Mouse (Mus musculus) natural killer cell, adult 2 months (primary cell): ENCODE measurements around the gene Cdkl5.
A peak's percentile ranks its signal among the peaks of the same experiment; 100 is the strongest.

Source experiments
- DNase-seq, 2 experiments: peaks; one replicate each; pipeline ENCODE4 v3.0.0; 2022; ENCODE audit warnings: low spot score in 2 of 2

Cdkl5 gene

DNA sequence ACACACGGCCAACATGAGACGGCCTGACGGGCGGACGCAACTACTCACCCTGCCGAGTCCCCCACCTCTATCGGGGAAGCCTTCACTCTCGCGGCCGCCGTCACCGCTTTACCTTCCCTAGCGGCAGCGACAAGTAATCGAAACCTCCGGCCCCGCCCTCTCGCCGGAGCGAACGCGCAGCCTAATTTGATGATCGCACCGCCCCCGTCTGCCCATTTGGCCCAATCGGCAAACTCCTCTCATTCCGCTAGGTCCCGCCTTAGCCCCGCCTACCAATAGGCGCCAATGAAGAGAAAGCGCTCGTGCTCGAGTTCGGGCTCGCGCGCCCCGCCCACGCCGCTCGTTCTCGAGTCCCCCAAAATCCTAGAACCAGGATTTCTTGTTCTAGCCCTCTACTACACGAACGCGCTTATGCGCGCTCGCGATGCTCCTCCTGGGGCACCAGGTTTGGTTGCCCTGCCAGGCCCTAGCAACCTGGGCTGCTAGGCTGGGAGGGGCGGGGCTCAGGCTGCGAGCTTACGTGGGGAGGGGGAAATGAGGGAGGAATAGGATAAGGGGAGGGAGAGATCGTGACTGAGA lies at the start of gene Cdkl5:
Cdkl5 (minus strand) TSS at position 162 of the 579 bp plus-strand sequence.
- peak; percentile 90 to 93 for DNase-seq

DNA sequence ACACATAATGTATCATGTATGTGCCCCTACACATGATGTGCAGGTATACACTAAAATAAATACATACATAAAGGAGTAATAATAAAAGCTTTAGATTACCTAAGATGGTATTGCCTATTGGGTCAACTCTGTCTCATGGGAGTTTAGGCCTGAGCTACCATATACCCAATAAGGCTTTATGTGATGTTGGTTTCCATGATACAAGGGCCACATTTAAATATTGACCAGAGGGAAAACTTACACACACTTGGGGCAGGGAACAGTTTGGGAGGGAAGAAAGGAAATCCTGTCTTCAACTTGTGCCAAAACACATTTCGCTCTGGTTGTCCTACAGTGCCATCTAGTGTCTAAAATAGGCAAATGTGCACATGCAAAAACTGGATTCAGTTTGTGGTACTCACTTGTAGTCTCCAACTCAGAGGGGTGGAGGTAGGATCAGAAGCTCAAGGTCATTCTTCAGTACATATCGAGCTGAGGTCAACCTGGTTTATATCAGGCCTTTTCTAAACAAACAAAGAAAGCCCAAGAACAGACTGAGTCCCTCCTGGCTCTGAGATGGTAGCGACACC lies 38.8 kb upstream of the Cdkl5 start:
- DNase-seq: peak; percentile 4 to 13

DNA sequence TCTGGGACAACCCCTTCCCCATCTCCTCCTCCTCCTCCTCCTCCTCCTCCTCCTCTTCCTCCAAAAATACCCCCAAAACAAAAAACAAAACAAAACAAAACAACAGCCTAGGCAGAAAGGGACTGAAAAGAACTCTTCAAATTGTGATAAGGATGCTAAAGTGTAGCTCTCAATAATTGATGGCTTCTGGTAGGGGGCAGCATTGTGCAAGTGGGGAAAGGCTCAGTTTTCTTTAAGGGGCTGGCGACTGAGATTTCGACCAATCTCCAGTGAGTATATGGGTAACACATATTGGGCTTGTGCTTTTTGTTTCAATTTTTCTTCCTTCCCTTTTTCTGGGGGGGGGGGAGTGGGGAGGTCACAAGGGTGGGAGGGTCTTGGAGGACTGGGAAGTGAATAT lies 37.9 kb upstream of the Cdkl5 start:
- no peak for DNase-seq

DNA sequence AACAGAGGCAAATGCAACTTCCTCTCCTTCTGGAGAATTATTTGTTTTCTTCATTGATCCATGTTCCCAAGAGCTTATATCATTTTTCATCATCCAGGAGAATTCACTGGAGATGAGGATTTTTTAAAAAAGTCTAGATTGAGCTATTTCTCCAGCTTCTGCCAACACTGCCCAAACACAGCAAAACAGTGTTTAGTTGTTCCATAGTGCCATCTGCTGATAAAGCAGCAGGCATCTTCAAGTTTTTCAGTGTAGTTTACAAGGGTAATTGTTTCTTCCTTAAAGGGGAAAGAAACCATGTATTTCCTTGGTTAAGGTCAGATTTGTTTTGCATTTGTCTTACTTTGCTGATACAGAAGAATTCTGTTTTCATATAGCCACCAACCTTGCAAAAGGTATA lies 35.7 kb upstream of the Cdkl5 start:
- no peak for DNase-seq

DNA sequence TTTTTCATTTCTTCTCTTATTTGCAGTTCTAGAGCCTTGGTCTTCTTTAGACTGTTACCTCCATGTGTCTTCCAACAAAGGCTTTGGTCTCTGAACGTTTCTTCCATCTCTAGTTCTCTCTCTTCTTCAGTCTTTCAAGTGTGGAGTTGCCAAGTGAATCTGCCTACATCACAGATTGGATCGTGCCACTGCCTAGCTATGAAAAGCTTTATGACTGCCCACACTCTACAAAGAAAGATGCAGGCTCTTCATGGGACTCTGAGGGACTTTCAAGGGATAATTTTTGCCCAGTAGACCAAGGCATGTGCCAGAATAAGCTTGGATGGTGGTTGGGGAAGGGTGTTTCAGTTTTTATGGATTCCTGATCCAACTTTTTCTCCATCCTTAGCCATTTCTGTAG lies 30.0 kb upstream of the Cdkl5 start:
- no peak for DNase-seq

DNA sequence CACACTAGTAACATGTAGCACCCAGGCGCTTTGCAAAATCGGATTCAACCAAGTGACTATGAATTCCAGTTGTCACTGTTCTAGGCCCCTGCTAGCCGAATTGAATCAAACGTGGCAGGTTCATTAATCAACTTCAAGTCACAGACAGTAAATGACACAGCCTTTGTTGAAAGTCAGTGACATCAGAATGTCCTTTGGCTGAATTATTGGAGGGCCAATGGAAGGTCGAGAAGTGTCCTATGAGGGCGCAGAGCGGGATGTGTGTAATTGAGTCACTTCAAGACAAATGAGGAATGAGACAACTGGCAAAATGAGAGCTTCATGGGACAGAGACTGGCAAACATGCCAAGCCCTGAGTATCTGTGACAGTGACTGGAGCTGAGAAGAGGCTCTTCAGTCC lies 27.0 kb upstream of the Cdkl5 start:
- DNase-seq: no peak

DNA sequence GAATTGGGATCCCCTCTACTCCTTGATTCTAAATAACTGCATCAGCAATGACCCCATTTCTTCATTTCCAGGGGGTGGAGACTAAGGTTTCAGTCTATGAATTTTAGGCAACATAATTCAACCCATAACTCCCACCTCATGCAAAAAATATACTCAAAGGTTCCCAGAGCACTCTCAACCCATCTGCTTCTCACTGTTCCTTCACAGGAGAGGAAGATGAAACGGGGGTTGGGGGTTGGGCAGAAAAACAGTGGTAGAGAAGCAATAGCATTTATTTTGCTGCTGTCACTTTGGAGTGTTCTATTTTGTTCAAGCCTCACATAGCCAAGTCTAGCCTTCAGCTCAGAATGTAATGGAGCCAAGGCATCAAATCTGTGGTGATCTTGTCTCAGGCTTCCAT lies 23.7 kb upstream of the Cdkl5 start:
- DNase-seq: no peak

DNA sequence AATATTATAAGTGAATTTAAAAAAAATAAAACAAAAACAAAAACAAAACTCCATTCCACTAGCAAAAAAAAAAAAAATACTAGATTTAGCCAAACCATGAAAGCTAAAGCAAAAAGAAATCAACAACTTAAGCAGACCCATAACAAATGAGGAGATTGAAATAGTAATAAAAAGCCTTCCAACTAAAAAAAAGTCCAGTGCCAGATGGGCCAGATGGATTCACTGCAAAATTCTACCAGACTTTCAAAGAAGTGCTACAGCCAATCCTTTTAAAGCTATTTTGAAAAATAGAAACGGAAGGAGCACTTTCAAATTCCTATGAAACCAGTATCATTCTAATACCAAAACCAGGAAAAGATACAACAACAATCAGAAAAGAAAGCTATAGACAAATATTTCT lies 11.8 kb upstream of the Cdkl5 start:
- no peak for DNase-seq

DNA sequence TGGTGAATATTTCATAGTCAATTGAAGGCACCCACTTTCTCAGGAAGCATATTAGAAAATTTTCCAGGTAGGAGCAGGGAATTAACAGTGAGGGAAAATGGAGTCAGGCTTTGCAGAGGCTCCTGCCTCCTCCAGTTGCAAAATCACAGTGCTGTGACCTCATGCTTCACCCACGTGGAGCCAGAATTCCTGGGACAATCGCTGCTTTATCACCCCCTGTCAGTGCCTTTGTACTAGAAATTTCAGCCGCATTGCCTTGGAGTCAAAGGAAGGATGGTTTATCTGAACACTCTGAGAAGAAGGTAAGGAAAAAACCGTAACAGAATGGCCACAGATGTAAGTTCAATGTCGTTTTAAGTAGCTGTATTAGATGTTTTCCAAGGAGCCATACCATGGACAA lies 1.5 kb upstream of the Cdkl5 start:
- DNase-seq: no peak

DNA sequence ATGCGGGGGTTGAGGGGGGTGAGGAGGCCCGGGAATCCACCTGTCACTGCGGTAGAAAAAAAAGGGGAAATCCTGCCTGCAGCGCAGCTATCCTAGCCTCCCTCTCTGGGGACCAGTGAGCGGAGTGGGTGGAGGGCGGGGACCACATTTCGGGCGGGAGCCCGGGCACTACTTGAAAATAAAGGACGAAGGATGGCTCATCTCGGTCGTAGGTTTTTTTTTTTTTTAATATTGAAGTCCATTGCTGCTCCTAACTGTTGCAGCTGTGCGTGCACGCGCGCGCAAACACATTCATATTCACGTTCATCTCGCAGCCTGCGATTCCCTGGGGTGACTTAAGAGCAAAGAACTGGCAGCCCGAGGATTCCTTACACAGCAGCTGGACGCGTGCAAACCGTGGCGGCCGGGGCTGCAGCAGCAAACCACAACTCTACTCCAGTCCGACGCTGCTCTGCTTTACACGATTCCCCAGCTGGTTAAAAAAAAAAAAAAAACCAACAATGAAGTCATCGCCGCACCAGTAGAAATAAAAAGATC lies 695 bp upstream of the Cdkl5 start:
- DNase-seq: no peak

DNA sequence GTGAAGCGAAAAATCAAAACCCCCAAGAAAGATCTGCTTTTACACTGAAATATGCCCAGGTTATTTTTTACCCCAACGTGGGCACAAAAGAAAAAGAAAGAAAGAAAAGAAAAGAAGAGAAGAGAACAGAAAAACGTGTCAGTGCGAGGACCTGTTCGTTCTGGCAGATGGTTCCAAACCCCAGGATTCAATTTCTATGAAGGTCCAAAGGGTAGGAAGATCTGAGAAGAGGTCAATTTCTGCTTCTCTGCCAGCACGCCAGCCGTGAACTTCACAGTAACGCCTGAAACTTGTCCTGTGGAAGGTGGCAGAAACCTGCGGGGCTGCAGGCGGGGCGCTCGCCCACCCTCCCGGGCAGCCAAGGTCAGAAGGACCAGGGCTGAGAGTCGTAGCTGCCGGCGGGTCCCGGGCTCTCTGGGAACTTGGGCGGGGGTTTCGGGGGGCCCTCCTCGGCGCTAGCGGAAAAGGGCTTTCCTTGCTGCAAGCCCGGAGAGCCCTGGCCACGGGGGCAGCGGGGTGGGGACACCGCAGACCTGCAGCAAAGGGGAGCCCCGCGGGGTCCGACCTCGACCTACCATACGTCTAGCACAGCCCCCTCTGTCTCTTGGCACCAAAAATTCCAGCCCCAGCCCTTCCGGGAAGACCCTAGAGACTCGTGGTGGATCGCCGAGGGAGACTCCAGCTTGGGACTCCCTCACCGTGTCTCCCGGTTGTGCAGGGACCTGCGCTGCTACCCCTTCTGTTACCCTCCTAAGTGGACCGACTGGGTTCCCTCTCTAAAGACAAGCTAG lies 560 bp downstream of the Cdkl5 start:
- peak; percentile 1 for DNase-seq

DNA sequence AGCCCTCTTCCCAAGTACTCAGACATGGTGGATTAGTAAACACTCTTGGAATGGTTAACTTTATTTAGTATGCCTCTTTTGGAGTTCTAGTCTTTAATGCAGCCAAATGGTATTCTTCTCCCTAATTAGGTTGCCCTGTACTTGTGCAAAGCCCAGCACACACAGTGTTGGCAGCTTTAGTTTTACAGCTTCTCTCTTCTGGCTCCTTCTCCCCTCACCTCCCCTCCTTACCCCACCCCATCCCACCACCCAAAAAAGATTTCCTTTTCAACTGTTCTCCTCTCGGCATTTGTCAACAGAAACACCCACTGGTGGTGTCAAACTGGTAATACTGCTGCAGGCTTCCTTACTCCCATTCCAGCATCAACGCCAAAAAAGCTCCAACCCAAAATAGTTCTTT lies 1.8 kb downstream of the Cdkl5 start:
- DNase-seq: no peak

DNA sequence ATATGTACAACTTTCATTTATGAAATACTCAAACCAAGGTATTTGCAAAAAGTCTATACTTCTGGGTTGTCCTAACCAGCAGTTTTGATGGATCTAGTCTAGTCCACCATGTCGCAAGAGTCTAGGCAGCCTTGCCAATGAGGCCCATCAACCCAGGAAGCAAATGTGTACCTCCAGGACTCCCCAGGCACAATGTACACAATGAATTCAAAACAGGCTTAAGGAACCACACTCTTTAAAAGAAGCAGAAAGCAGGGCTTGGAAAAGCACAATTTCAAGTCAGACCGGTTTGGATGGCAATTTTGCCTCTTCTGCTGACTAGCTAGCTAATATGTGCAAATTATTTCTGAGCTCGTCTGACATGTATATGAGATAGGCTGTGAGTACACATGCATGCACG lies 4.2 kb downstream of the Cdkl5 start:
- DNase-seq: no peak

DNA sequence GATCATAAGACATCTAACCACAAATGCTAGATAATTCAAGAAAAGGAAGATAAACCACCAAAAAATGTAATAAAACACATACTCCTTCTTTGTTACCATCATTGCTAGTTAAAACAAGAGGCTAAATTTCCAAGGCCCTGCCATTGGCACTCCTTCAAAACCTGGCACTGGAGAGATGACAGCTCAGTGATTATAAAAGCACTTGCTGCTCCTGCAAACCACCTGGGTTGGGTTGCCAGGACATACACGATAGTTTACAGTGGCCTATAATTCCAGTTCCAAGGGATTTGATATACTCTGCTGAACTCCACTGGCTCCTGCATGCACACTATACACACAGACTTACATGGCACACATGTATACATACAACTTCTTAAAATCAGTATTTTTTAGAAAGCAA lies 16.6 kb downstream of the Cdkl5 start:
- DNase-seq: no peak

DNA sequence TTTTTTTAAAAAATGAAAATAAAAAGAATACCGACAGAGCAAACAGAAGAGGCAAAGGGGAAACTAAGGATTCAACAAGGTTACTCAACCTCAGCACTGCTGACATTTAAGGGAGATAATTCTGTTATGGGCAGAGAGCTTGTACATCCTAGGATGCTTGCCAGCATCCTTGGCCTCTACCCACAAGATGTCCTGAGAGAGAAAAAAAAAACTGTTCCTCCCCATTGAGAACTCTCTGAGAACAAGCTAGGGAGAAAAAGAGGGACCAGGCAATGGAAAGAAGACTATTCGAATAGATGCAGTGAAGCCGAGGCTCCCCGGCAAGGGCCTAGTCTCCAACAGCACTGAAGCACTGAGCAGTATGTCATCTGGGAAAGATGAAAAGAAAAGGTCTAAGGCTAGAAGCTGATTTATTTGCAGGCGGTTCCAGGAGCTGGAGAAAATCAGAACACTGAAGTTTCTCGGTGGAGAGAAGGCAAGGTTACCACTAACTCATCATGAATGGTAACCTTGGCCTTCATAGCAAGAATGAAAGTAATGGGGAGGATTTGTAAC lies 22.4 kb downstream of the Cdkl5 start:
- no peak for DNase-seq

DNA sequence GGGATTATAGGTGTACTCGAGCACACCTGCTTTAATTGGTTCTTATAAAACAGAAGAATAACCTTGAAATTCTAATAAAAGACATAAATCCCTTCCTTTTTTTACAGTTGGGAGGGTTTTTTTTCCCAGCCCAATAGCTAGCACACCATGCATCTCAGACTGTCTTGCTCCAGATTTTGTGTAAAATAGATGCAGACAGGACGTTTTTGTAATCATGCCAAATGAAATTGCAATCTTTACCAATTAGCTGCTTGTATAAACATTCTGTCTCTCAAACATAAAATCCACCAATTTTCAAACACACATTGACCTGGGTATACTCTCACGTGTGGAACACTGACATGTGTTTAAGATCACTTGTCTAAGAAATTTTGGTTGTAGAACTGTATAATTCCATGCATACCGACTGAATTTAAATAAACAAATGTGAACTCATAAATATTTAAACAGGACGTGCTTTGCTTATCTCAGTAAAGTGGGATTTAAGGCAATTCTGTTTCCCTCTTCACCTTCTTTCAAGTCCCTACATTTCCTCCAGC lies 35.8 kb downstream of the Cdkl5 start:
- no peak for DNase-seq

DNA sequence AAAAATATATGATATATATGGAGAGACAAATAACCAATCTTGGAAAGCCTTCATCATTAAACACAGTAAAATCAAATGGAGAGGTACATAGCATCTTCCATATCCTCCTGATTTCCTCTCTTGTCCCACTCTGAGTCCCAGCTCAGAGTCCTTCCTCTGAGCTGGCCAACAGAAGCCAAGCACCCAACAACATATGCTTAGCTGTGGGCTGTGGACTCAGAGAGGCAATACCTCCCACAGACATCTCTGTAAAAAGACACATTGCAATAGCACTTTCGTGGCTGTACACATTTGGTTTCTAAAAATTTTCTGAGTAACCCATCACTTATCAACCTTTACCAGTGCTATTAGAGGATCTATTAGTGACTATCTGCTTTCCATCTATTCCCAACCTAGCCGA lies 44.9 kb downstream of the Cdkl5 start:
- no peak for DNase-seq

DNA sequence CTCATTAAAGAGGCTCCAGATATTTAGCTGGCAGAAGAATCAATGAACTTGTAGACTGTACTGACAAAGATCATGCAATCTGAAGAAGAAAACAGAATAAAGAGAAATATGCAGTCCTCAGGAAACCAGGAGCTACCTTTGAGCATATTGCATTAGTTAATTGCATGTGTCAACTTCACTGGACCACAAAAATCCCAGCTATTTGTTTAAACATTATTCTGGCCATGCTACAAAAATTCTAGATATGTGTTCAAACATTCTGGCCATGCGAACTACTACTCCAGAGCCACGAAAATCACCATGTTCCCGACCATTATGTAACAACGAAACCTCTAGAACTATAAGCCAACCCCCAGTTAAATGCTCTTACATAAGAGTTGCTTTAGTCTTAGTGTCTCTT lies 49.8 kb downstream of the Cdkl5 start:
- DNase-seq: no peak

DNA sequence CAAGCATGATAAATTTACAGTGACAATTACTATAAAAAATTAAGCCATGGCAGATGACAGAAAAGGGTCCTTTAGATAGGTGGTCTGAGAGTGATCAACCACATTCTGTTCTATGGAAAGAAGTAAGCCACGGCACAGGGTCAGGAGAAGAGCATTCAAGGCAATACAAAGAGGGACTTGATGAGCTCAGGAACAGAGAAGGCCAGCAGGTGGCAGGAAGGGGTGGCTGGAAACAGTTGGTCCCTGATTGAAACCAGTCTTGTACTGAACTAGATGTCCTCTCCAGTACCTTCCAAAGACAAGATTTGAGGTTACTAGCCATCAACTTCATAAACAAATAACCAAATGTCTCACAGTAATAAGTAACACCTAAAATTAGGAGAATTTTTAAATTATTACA lies 59.0 kb downstream of the Cdkl5 start:
- DNase-seq: no peak

DNA sequence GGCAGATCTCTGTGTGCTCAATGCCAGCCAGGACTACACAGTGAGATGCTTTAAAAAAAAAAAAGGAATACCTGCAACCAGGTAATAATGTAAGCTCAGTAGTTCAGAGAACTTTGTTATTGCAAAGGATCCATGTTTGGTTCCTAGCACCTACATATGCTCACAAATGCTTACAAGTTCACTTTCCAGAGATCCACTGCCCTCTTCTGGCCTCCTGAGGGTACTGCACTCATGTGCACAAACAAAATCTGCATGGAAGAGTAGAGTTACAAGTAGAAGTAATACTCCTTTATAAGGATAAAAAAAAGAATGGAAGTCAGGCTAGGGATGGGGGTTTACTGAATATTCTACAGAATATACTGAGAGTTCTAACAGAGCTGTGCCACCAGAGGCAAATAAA lies 63.8 kb downstream of the Cdkl5 start:
- DNase-seq: no peak

DNA sequence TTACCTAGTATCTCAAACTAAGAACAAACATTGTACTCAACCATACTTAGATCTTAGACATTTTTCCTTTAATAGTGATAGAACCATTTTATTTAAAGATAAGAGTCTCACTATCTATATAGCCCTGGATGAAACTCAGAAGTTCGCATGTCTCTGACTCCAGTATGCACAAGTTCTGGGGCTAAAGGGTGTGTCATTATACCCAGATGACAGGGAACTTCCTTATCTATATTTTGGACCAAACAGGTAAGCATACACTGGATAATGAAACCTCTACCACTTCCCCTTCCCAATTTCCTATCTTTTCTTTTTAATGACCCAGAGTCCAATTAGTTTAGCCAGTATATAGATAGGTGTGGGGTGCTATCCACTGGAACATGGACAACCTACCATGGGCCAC lies 65.6 kb downstream of the Cdkl5 start:
- no peak for DNase-seq

DNA sequence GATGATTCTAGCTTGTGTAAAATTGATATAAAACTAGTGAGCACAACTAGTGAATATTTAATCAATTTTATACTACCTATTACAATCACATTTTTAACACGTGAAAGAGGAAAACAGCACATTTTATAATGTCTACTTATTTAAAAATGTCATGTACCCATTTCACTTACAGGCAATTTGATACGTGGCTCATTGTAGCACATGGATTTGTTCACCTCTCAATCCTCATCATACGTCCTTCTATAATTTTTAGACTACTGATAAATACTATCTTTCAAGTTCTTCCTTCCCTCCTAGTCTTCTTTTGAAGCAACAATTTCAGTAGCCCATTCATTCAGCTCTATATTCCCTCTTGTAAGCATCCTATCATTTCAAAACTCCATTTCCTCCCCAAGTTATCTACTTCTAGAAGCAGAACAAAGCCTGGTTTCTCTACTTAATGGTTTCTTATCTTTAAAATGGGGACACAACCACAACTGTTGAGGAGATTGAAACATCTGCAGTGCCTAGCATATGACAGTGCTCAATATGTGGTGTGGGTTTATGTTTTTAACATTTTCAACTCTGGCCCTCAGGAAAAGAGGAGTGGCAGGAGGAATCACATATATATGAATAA lies 75.4 kb downstream of the Cdkl5 start:
- DNase-seq: no peak
